Mouse (Mus musculus) olfactory bulb, adult 2 months (tissue): ENCODE data around the gene Dock4. TPM values are rescaled to one million over a fixed set of nuclear protein-coding genes. Genes with fewer than 3 reads are reported as not detected.

Experiments
- H3K27ac ChIP-seq: fragments of 200-500 bp; 2 replicates; pipeline ENCODE4 v1.5.1; 2012; ENCODE audit warnings: low read depth, low read length; ENCODE audit not compliant: insufficient read depth
- H3K4me1 ChIP-seq: fragments of 200-500 bp; 2 replicates; pipeline ENCODE4 v1.6.1; 2012; ENCODE audit warnings: low read length; ENCODE audit not compliant: control insufficient read depth, insufficient read depth
- H3K4me3 ChIP-seq: fragments of 200-500 bp; 2 replicates; pipeline ENCODE4 v1.5.1; 2012; ENCODE audit warnings: mild to moderate bottlenecking, low read depth, low read length, moderate library complexity; ENCODE audit not compliant: insufficient read depth
- CTCF ChIP-seq: fragments of 200-500 bp; IDR thresholded peaks from 2 replicates; pipeline ENCODE4 v1.5.1; 2012; ENCODE audit warnings: low read depth, mild to moderate bottlenecking, low read length, moderate library complexity; ENCODE audit not compliant: insufficient read depth
- POLR2A ChIP-seq: fragments of 200-500 bp; IDR thresholded peaks from 2 replicates; pipeline ENCODE4 v1.6.1; 2012; ENCODE audit warnings: mild to moderate bottlenecking, low read depth, low read length, moderate library complexity; ENCODE audit not compliant: insufficient read depth
- WGBS: fragments of 180-500 bp; shearing (Covaris S2); methylation state at CpG from one replicate; pipeline ENCODE4 v1.1.7; 2018; 5-methylcytosine and 5-hydroxymethylcytosine counted together
- polyA plus RNA-seq: library from polyadenylated mRNA; stranded (reverse); fragments of >200 nt; gene quantifications from 2 replicates; pipeline ENCODE4 v1.2.4, GENCODE M21; 2012; ENCODE audit warnings: low replicate concordance; ENCODE audit not compliant: missing spikeins, insufficient read depth, insufficient read length

The Dock4 gene
- polyA plus RNA-seq, 1 experiment = not detected

- H3K4me3 ChIP-seq = no peak overlapping the region
- peaks cover 8% of the 10 kb centered on the region for H3K4me1 ChIP-seq
- TF ChIP-seq CTCF (no peak), POLR2A (no peak)
- WGBS = 18% methylated on average over 2 of the region's 2 CpGs
- no peak overlapping the region for H3K27ac ChIP-seq
These were observed 28.0 kb downstream of the Dock4 start for GRCm38 (mm10) chr12:40473709-40474108.

GRCm38 (mm10) chr12:40477621-40478452 is 32.1 kb downstream of the Dock4 start:
- H3K4me3 ChIP-seq = no peak overlapping the region
- H3K4me1 ChIP-seq = peaks cover 8% of the 10 kb centered on the region
- TF ChIP-seq POLR2A (no peak), CTCF (no peak)
- no peak overlapping the region for H3K27ac ChIP-seq
- WGBS = 60% methylated on average over 8 of the region's 8 CpGs

DNA sequence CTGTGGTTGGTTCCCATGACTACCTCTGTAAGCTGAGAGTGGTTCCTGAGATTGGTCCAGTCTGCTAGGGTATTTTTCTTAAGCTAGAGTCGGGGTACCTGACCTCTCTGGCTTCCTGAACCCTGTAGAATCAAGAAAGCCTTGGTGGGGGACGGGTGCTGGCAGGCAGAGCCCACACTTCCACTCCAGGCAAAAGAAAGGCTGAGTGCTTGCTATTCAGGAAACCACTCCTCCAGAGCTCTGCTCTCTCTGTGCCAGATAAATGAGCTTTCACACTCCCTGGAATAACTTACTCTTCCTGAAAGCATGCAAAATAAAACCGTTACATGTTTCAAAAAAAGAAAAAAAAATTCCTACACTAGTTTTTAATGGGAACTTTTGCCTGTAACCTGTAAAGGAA is 38.5 kb downstream of the Dock4 start:
- Histone ChIP-seq H3K4me3 (no peak overlapping the region), H3K27ac (no peak overlapping the region), H3K4me1 (peaks cover 14% of the 10 kb centered on the region)
- no peak for TF ChIP-seq POLR2A
- TF ChIP-seq CTCF = no peak
- WGBS = 16% methylated on average over 3 of the region's 3 CpGs

DNA sequence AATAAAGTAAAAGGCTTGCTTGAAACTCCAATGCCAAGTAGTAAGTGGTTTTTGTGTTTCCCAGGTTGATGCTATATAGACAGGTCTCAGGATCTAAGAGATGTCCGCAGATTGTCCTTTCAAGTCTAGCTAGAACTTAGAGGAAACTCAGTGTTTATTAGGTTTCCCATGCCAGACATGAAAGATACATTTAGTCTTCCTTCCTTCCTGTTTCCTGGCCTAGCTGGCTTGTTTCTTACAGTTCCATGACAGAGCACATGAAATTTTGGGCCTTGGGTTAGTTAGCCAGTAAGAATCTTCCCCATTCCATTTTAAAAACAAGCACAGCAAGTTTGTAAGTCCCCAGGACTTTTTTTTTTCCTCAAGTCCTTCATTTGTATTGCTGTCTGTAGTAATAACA is 39.5 kb downstream of the Dock4 start:
- no peak overlapping the region for H3K4me3 ChIP-seq
- no peak for TF ChIP-seq CTCF
- TF ChIP-seq POLR2A = no peak
- 94% methylated on average over 1 of the region's 1 CpGs for whole genome bisulfite sequencing
- peaks cover 14% of the 10 kb centered on the region for H3K4me1 ChIP-seq
- H3K27ac ChIP-seq = no peak overlapping the region

GRCm38 (mm10) chr12:40486047-40486837 is 40.5 kb downstream of the Dock4 start:
- Histone ChIP-seq H3K4me3 (no peak overlapping the region), H3K27ac (no peak overlapping the region), H3K4me1 (peaks cover 14% of the 10 kb centered on the region)
- TF ChIP-seq POLR2A = no peak
- TF ChIP-seq CTCF = no peak
- WGBS = 76% methylated on average over 12 of the region's 12 CpGs

- H3K4me3 ChIP-seq = no peak overlapping the region
- no peak overlapping the region for H3K27ac ChIP-seq
- WGBS = 78% methylated on average over 11 of the region's 11 CpGs
- peaks cover 4% of the 10 kb centered on the region; the same call in 1 of the 2 replicates for H3K4me1 ChIP-seq
- TF ChIP-seq CTCF (no peak), POLR2A (no peak)
These were observed 50.6 kb downstream of the Dock4 start for GRCm38 (mm10) chr12:40496387-40496786.

GRCm38 (mm10) chr12:40497806-40498205 is 52.1 kb downstream of the Dock4 start:
- WGBS = 68% methylated on average over 5 of the region's 5 CpGs
- no peak for TF ChIP-seq POLR2A
- TF ChIP-seq CTCF = no peak
- Histone ChIP-seq H3K4me1 (peaks cover 4% of the 10 kb centered on the region; the same call in 1 of the 2 replicates), H3K4me3 (no peak overlapping the region), H3K27ac (no peak overlapping the region)

DNA sequence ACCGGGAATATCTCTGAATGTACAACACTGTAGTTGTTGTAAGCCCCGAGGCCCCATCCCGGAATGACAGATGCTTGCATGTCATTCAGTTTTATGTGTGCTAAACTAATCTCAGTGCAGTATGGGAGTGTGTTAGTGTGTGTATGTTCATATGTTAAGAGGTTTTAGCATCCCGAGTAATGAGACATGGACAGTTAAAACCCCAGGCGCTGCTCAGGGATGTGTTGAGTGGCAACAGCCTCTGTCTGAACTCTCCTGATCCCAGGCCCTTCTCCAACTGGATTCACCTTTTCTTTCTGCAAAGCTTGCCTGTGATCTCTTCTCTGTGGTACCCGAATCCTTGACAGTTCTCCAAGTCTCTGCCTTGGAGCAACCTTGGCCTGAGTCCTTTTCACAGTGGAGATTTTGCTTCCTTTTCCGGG is 52.5 kb downstream of the Dock4 start:
- WGBS = 86% methylated on average over 7 of the region's 7 CpGs
- H3K27ac ChIP-seq = no peak overlapping the region

DNA sequence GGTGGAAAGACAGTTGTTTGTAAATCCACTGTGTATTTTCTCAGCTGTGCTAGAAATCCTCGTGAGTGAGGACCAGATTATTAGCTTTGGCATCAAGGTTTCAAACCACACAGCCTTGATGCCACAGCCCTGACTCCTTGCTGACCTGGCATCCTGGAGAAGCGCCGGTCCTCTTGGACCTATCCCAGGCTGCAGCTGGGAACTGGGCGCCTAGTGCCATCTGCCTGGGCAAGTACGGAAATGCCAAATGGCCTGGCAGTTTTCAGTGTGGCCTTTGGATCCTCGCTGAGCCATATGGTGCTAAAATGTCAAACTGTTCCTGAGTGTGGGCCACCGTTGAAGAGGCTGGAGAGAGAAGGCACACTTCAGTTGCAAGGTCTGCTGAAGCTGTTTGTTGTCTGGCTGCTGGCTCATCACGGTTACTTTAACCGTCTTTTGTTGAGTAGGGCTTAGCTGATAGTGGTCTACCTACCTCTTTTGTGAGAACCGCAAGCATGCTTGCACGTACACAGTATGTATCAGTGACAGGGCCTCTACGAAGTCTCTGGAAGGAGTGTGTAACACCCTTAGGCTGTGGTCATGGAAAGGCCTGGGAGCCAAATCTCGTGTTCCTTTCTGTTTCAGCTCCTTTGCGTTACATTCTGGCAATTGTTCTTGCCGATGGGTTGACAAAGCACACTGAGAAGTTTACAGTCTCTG is 53.3 kb downstream of the Dock4 start:
- TF ChIP-seq POLR2A = no peak
- TF ChIP-seq CTCF = no peak
- Histone ChIP-seq H3K27ac (no peak overlapping the region), H3K4me3 (no peak overlapping the region), H3K4me1 (peaks cover 4% of the 10 kb centered on the region; the same call in 1 of the 2 replicates)
- 78% methylated on average over 15 of the region's 15 CpGs for WGBS

More for the DNA sequence above, 52.5 kb downstream of the Dock4 start:
- Histone ChIP-seq H3K4me3 (no peak overlapping the region), H3K4me1 (peaks cover 4% of the 10 kb centered on the region; the same call in 1 of the 2 replicates)
- no peak for TF ChIP-seq CTCF
- TF ChIP-seq POLR2A = no peak
